Mouse (Mus musculus): ENCODE results near the gene Krtap4-8. TPM values are rescaled to one million over a fixed set of nuclear protein-coding genes. Genes with fewer than 3 reads are reported as not detected.

The Krtap4-8 gene
- polyA plus RNA-seq, 1 experiment from 2014 or later, result not detected

DNA sequence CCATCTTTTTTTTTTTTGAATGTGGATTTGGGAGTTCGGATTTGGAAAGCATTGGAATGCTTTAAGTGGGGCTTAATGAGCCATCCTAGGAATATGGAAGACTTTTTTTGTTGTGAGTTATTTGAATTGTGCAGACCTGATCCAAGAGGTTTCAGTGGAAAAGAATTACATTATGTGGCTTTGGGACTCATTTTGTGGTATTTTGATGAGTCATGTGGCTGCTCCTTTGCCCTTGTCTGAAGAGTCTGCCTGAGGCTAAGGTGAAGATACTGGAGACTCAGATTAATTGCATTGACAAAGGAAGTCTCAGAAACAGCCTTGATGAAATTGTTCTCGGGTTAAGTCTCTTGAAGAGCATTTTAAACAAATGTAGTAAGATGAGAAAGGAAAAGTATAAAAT lies 12.1 kb downstream of the Krtap4-8 start:
- Histone ChIP-seq H3K9ac (replicated peaks; ENCODE audit: low read length) (no peak overlapping the region), H3K4me1 (ENCODE audit: control insufficient read depth, insufficient read depth, low read length) (no peaks in the 10 kb centered on the region), H3K9me3 (ENCODE audit: control insufficient read depth, low read length) (no peaks in the 10 kb centered on the region), H3K4me2 (ENCODE audit: low read length) (no peak overlapping the region), H3K4me3 (replicated peaks; ENCODE audit: low read depth, low read length) (no peak overlapping the region), H3K36me3 (ENCODE audit: control insufficient read depth, insufficient read depth, low read length) (no peaks in the 10 kb centered on the region), H3K27ac (replicated peaks; ENCODE audit: low read depth, low read length) (no peak overlapping the region), H3K27me3 (ENCODE audit: control insufficient read depth, insufficient read depth, low read length) (no peaks in the 10 kb centered on the region)
- WGBS, result 84% methylated on average over 2 of the region's 2 CpGs
- DNase-seq (no peak), ATAC-seq (ENCODE audit: low FRiP score, low TSS enrichment) (no peak)

DNA sequence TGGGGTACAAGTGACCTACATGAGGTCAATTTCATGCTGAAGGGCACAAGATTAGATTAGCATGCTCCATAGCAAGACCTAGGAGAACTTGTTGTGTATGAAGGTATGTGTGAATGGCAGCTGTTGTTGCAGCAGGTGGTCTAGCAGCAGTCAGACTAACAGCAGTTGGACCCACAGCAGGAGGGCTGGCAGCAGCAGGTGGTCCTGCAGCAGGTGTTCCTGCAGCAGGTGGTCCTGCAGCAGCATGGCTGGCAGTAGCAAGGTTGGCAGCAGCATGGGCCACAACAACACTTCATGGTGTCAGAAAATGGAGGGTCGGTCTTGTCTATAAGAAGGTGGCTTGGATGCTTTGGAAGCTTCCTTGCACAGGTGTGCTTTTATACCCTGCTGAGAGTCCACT lies 21.6 kb downstream of the Krtap4-8 start:
- Histone ChIP-seq H3K4me2 (ENCODE audit: low read length) (no peak overlapping the region), H3K9me3 (ENCODE audit: control insufficient read depth, low read length) (no peaks in the 10 kb centered on the region), H3K27ac (replicated peaks; ENCODE audit: low read depth, low read length) (no peak overlapping the region), H3K27me3 (ENCODE audit: control insufficient read depth, insufficient read depth, low read length) (no peaks in the 10 kb centered on the region), H3K9ac (replicated peaks; ENCODE audit: low read length) (no peak overlapping the region), H3K4me1 (ENCODE audit: control insufficient read depth, insufficient read depth, low read length) (no peaks in the 10 kb centered on the region), H3K4me3 (replicated peaks; ENCODE audit: low read depth, low read length) (no peak overlapping the region), H3K36me3 (ENCODE audit: control insufficient read depth, insufficient read depth, low read length) (no peaks in the 10 kb centered on the region)
- ATAC-seq (ENCODE audit: low FRiP score, low TSS enrichment) (no peak), DNase-seq (no peak)
- WGBS, result 91% methylated on average over 1 of the region's 1 CpGs

DNA sequence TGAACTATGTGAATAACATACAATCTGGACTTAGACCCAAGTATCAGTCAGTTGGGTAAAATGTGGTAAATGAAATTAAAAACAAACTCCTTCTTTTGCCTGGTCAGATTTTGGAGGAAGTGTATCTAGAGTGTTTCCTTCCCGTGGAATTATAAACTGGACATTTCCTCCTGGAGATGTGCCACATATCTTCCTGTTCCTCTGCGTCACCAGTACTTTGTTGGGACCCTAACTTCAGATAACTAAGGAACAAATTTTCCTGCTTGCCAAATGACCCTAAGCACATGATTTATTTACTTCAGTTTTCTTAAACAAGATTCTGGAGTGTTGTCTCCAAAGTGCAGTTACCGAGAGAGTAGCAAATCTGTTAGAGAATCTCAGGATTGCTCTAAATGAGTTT lies 36.5 kb downstream of the Krtap4-8 start:
- no peak for ATAC-seq (ENCODE audit: low FRiP score, low TSS enrichment)
- DNase-seq, result no peak
- Histone ChIP-seq H3K4me1 (ENCODE audit: control insufficient read depth, insufficient read depth, low read length) (no peaks in the 10 kb centered on the region), H3K27ac (replicated peaks; ENCODE audit: low read depth, low read length) (no peak overlapping the region), H3K9ac (replicated peaks; ENCODE audit: low read length) (no peak overlapping the region), H3K36me3 (ENCODE audit: control insufficient read depth, insufficient read depth, low read length) (no peaks in the 10 kb centered on the region), H3K4me2 (ENCODE audit: low read length) (no peak overlapping the region), H3K4me3 (replicated peaks; ENCODE audit: low read depth, low read length) (no peak overlapping the region), H3K27me3 (ENCODE audit: control insufficient read depth, insufficient read depth, low read length) (no peaks in the 10 kb centered on the region), H3K9me3 (ENCODE audit: control insufficient read depth, low read length) (no peaks in the 10 kb centered on the region)
- 92% methylated on average over 3 of the region's 3 CpGs for WGBS

- Histone ChIP-seq H3K27me3 (ENCODE audit: control insufficient read depth, insufficient read depth, low read length) (no peaks in the 10 kb centered on the region), H3K9ac (replicated peaks; ENCODE audit: low read length) (no peak within 1 kb of the TSS), H3K4me3 (replicated peaks; ENCODE audit: low read depth, low read length) (no peak within 1 kb of the TSS), H3K4me1 (ENCODE audit: control insufficient read depth, insufficient read depth, low read length) (no peaks in the 10 kb centered on the region), H3K36me3 (ENCODE audit: control insufficient read depth, insufficient read depth, low read length) (no peaks in the 10 kb centered on the region), H3K9me3 (ENCODE audit: control insufficient read depth, low read length) (no peaks in the 10 kb centered on the region), H3K4me2 (ENCODE audit: low read length) (no peak within 1 kb of the TSS), H3K27ac (replicated peaks; ENCODE audit: low read depth, low read length) (no peak within 1 kb of the TSS)
- DNase-seq (no peak), ATAC-seq (ENCODE audit: low FRiP score, low TSS enrichment) (no peak)
- WGBS, result 68% methylated on average over 2 of the region's 2 CpGs
Measured at GRCm38 (mm10) chr11:99734190-99734589, 46.3 kb downstream of the Krtap4-8 start, which contains the start of gene Gm14180. TSS of gene Gm14180 (minus strand) at chr11:99734290.

Other genes starting within 250 kb of the Krtap4-8 start
- gene Krt40, start 237.5 kb downstream of the Krtap4-8 start, polyA plus RNA-seq (2014; fragmentation: Nextera tagmentation; extraction: Ambion mirVana), result not detected in 2 replicates
- gene Krtap3-3, start 229.8 kb downstream of the Krtap4-8 start, polyA plus RNA-seq (2014; fragmentation: Nextera tagmentation; extraction: Ambion mirVana), result not detected in 2 replicates
- gene Krtap3-2, start 223.9 kb downstream of the Krtap4-8 start, polyA plus RNA-seq (2014; fragmentation: Nextera tagmentation; extraction: Ambion mirVana), result not detected in 2 replicates
- gene Gm11939, start 221.2 kb downstream of the Krtap4-8 start, polyA plus RNA-seq (2014; fragmentation: Nextera tagmentation; extraction: Ambion mirVana), result not detected in 2 replicates
- not detected in 2 replicates for gene Krtap3-1, start 214.1 kb downstream of the Krtap4-8 start, polyA plus RNA-seq (2014; fragmentation: Nextera tagmentation; extraction: Ambion mirVana)
- gene Krtap1-5, start 199.7 kb downstream of the Krtap4-8 start, polyA plus RNA-seq (2014; fragmentation: Nextera tagmentation; extraction: Ambion mirVana), result not detected in 2 replicates
- gene Krtap1-4, start 197.1 kb downstream of the Krtap4-8 start, polyA plus RNA-seq (2014; fragmentation: Nextera tagmentation; extraction: Ambion mirVana), result not detected in 2 replicates
- gene Krtap1-3, start 189.4 kb downstream of the Krtap4-8 start, polyA plus RNA-seq (2014; fragmentation: Nextera tagmentation; extraction: Ambion mirVana), result not detected in 2 replicates
- gene Krtap9-3, start 182.6 kb downstream of the Krtap4-8 start, polyA plus RNA-seq (2014; fragmentation: Nextera tagmentation; extraction: Ambion mirVana), result not detected in 2 replicates
- not detected in 2 replicates for gene Gm11938, start 177.4 kb downstream of the Krtap4-8 start, polyA plus RNA-seq (2014; fragmentation: Nextera tagmentation; extraction: Ambion mirVana)
- gene Gm11937, start 170.5 kb downstream of the Krtap4-8 start, polyA plus RNA-seq (2014; fragmentation: Nextera tagmentation; extraction: Ambion mirVana), result not detected in 2 replicates
- not detected in 2 replicates for gene Krtap2-4, start 165.9 kb downstream of the Krtap4-8 start, polyA plus RNA-seq (2014; fragmentation: Nextera tagmentation; extraction: Ambion mirVana)
- not detected in 2 replicates for gene Gm11562, start 160.3 kb downstream of the Krtap4-8 start, polyA plus RNA-seq (2014; fragmentation: Nextera tagmentation; extraction: Ambion mirVana)
- gene Krtap4-1, start 152.5 kb downstream of the Krtap4-8 start, polyA plus RNA-seq (2014; fragmentation: Nextera tagmentation; extraction: Ambion mirVana), result not detected in 2 replicates
- gene Krtap4-2, start 145.6 kb downstream of the Krtap4-8 start, polyA plus RNA-seq (2014; fragmentation: Nextera tagmentation; extraction: Ambion mirVana), result not detected in 2 replicates
- gene Krtap4-7, start 136.6 kb downstream of the Krtap4-8 start, polyA plus RNA-seq (2014; fragmentation: Nextera tagmentation; extraction: Ambion mirVana), result not detected in 2 replicates
- not detected in 2 replicates for gene Gm11555, start 130.5 kb downstream of the Krtap4-8 start, polyA plus RNA-seq (2014; fragmentation: Nextera tagmentation; extraction: Ambion mirVana)
- not detected in 2 replicates for gene Gm11563, start 121.7 kb downstream of the Krtap4-8 start, polyA plus RNA-seq (2014; fragmentation: Nextera tagmentation; extraction: Ambion mirVana)
- gene Krtap4-6, start 114.7 kb downstream of the Krtap4-8 start, polyA plus RNA-seq (2014; fragmentation: Nextera tagmentation; extraction: Ambion mirVana), result not detected in 2 replicates
- not detected in 2 replicates for gene Gm14190, start 90.0 kb downstream of the Krtap4-8 start, polyA plus RNA-seq (2014; fragmentation: Nextera tagmentation; extraction: Ambion mirVana)
- gene Gm14180, start 46.4 kb downstream of the Krtap4-8 start, polyA plus RNA-seq (2014; fragmentation: Nextera tagmentation; extraction: Ambion mirVana), result not detected in 2 replicates
- gene Gm11595, start 7.8 kb downstream of the Krtap4-8 start, polyA plus RNA-seq (2014; fragmentation: Nextera tagmentation; extraction: Ambion mirVana), result not detected in 2 replicates
- gene Krtap4-9, start 4.5 kb upstream of the Krtap4-8 start, polyA plus RNA-seq (2014; fragmentation: Nextera tagmentation; extraction: Ambion mirVana), result not detected in 2 replicates
- not detected in 2 replicates for gene Gm11596, start 12.8 kb upstream of the Krtap4-8 start, polyA plus RNA-seq (2014; fragmentation: Nextera tagmentation; extraction: Ambion mirVana)
- not detected in 2 replicates for gene Gm11569, start 18.2 kb upstream of the Krtap4-8 start, polyA plus RNA-seq (2014; fragmentation: Nextera tagmentation; extraction: Ambion mirVana)
- not detected in 2 replicates for gene Gm11554, start 23.7 kb upstream of the Krtap4-8 start, polyA plus RNA-seq (2014; fragmentation: Nextera tagmentation; extraction: Ambion mirVana)
- gene Krtap4-13, start 29.2 kb upstream of the Krtap4-8 start, polyA plus RNA-seq (2014; fragmentation: Nextera tagmentation; extraction: Ambion mirVana), result not detected in 2 replicates
- not detected in 2 replicates for gene Gm11564, start 35.0 kb upstream of the Krtap4-8 start, polyA plus RNA-seq (2014; fragmentation: Nextera tagmentation; extraction: Ambion mirVana)
- gene 2300003K06Rik, start 57.4 kb upstream of the Krtap4-8 start, polyA plus RNA-seq (2014; fragmentation: Nextera tagmentation; extraction: Ambion mirVana), result not detected in 2 replicates
- not detected in 2 replicates for gene Krtap4-16, start 70.9 kb upstream of the Krtap4-8 start, polyA plus RNA-seq (2014; fragmentation: Nextera tagmentation; extraction: Ambion mirVana)
- not detected in 2 replicates for gene Gm11568, start 77.2 kb upstream of the Krtap4-8 start, polyA plus RNA-seq (2014; fragmentation: Nextera tagmentation; extraction: Ambion mirVana)
- gene Gm11559, start 83.8 kb upstream of the Krtap4-8 start, polyA plus RNA-seq (2014; fragmentation: Nextera tagmentation; extraction: Ambion mirVana), result not detected in 2 replicates
- gene Krtap9-1, start 92.7 kb upstream of the Krtap4-8 start, polyA plus RNA-seq (2014; fragmentation: Nextera tagmentation; extraction: Ambion mirVana), result not detected in 2 replicates
- not detected in 2 replicates for gene Gm11567, start 98.5 kb upstream of the Krtap4-8 start, polyA plus RNA-seq (2014; fragmentation: Nextera tagmentation; extraction: Ambion mirVana)
- gene Krtap31-1, start 127.2 kb upstream of the Krtap4-8 start, polyA plus RNA-seq (2014; fragmentation: Nextera tagmentation; extraction: Ambion mirVana), result not detected in 2 replicates
- gene Gm11565, start 134.0 kb upstream of the Krtap4-8 start, polyA plus RNA-seq (2014; fragmentation: Nextera tagmentation; extraction: Ambion mirVana), result not detected in 2 replicates
- gene Krtap31-2, start 155.6 kb upstream of the Krtap4-8 start, polyA plus RNA-seq (2014; fragmentation: Nextera tagmentation; extraction: Ambion mirVana), result not detected in 2 replicates
- gene Krtap9-5, start 167.8 kb upstream of the Krtap4-8 start, polyA plus RNA-seq (2014; fragmentation: Nextera tagmentation; extraction: Ambion mirVana), result not detected in 2 replicates
- gene Krtap29-1, start 198.3 kb upstream of the Krtap4-8 start, polyA plus RNA-seq (2014; fragmentation: Nextera tagmentation; extraction: Ambion mirVana), result not detected in 2 replicates
- not detected in 2 replicates for gene Krtap16-1, start 205.9 kb upstream of the Krtap4-8 start, polyA plus RNA-seq (2014; fragmentation: Nextera tagmentation; extraction: Ambion mirVana)
- gene Krtap17-1, start 213.3 kb upstream of the Krtap4-8 start, polyA plus RNA-seq (2014; fragmentation: Nextera tagmentation; extraction: Ambion mirVana), result 0.61 TPM in 1 of 2 replicates, not detected in the other
- not detected in 2 replicates for gene Krt33a, start 235.5 kb upstream of the Krtap4-8 start, polyA plus RNA-seq (2014; fragmentation: Nextera tagmentation; extraction: Ambion mirVana)
- gene Krt33b, start 249.2 kb upstream of the Krtap4-8 start, polyA plus RNA-seq (2014; fragmentation: Nextera tagmentation; extraction: Ambion mirVana), result not detected in 2 replicates

Data from midbrain, embryonic 14.5 days (tissue).